Mouse (Mus musculus) hindbrain, postnatal 0 days (tissue): ENCODE measurements around the gene AI481877. TPM values are rescaled to one million over a fixed set of nuclear protein-coding genes. Genes with fewer than 3 reads are reported as not detected.

Source experiments
- ATAC-seq: fragments of 200-750 bp; cut with Nextera tagmentation; 2 replicates; pipeline ENCODE4 v1.8.0; 2017; ENCODE audit warnings: mild to moderate bottlenecking, moderate TSS enrichment, moderate library complexity
- DNase-seq: peaks from one replicate; pipeline ENCODE4 v3.0.0-alpha.2; 2015; ENCODE audit warnings: low spot score
- H3K27ac ChIP-seq: fragments of 300-500 bp; sonication (generic); 2 replicates; pipeline ENCODE4 v1.5.1; 2014; ENCODE audit warnings: mild to moderate bottlenecking
- H3K27me3 ChIP-seq: fragments of 300-500 bp; sonication (generic); 2 replicates; pipeline ENCODE4 v1.6.1; 2014; ENCODE audit warnings: low read length, mixed read lengths; ENCODE audit not compliant: insufficient read depth
- H3K36me3 ChIP-seq: fragments of 300-500 bp; sonication (generic); 2 replicates; pipeline ENCODE4 v1.6.1; 2014; ENCODE audit warnings: low read length, mixed read lengths; ENCODE audit not compliant: insufficient read depth
- H3K4me1 ChIP-seq: fragments of 300-500 bp; sonication (generic); 2 replicates; pipeline ENCODE4 v1.6.1; 2014; ENCODE audit warnings: antibody characterized with exemption, low read length, mixed read lengths; ENCODE audit not compliant: insufficient read depth
- H3K4me2 ChIP-seq: fragments of 300-500 bp; sonication (generic); 2 replicates; pipeline ENCODE4 v1.6.1; 2014; ENCODE audit warnings: low read depth, mild to moderate bottlenecking, low read length, moderate library complexity, mixed read lengths
- H3K4me3 ChIP-seq: fragments of 300-500 bp; sonication (generic); 2 replicates; pipeline ENCODE4 v1.5.1; 2014; ENCODE audit warnings: low read length
- H3K9ac ChIP-seq: fragments of 300-500 bp; sonication (generic); replicated peaks from 2 replicates; pipeline ENCODE4 v1.6.1; 2014; ENCODE audit warnings: mild to moderate bottlenecking, low read length, moderate library complexity, mixed read lengths
- H3K9me3 ChIP-seq: fragments of 300-500 bp; sonication (generic); 2 replicates; pipeline ENCODE4 v1.6.1; 2016; ENCODE audit warnings: low read length, mixed read lengths
- CTCF ChIP-seq: IDR thresholded peaks from 2 replicates; pipeline ENCODE4 v1.5.1; 2016; ENCODE audit warnings: antibody characterized with exemption, control low read depth, low read depth
- WGBS: fragments of 180-500 bp; shearing (Covaris S2); extraction: QIAGEN DNeasy Blood & Tissue Kit; methylation state at CpG from one replicate; pipeline ENCODE4 v1.1.7; 2014; 5-methylcytosine and 5-hydroxymethylcytosine counted together
- polyA plus RNA-seq: library from polyadenylated mRNA; unstranded; fragments of >200 nt; fragmentation: Nextera tagmentation; extraction: Ambion mirVana; gene quantifications from 2 replicates; pipeline ENCODE4 v1.2.1, GENCODE M21; 2015
- total RNA-seq: library from RNA; depleted of rRNA; stranded (reverse); fragments of >200 nt; gene quantifications from 2 replicates; pipeline ENCODE4 v1.2.3, GENCODE M21; 2014

Gene AI481877
- total and polyA plus RNA-seq, 2 experiments from 2014 or later: 0.05 TPM; not detected in 1

GRCm38 (mm10) chr4:59128935-59129334 lies 9.8 kb downstream of the AI481877 start:
- no peak for TF ChIP-seq CTCF
- WGBS: 80% methylated on average over 4 of the region's 4 CpGs

GRCm38 (mm10) chr4:59125053-59125452 lies 13.7 kb downstream of the AI481877 start:
- Histone ChIP-seq H3K27me3 (no peaks in the 10 kb centered on the region), H3K9ac (no peak overlapping the region), H3K27ac (no peak overlapping the region), H3K9me3 (no peaks in the 10 kb centered on the region), H3K4me3 (no peak overlapping the region), H3K36me3 (no peaks in the 10 kb centered on the region), H3K4me2 (no peak overlapping the region), H3K4me1 (no peaks in the 10 kb centered on the region)
- ATAC-seq (no peak), DNase-seq (no peak)
- no peak for TF ChIP-seq CTCF
- 87% methylated on average over 1 of the region's 1 CpGs for WGBS

More at GRCm38 (mm10) chr4:59128935-59129334, 9.8 kb downstream of the AI481877 start:
- Histone ChIP-seq H3K4me1 (no peaks in the 10 kb centered on the region), H3K27me3 (no peaks in the 10 kb centered on the region), H3K9ac (no peak overlapping the region), H3K9me3 (no peaks in the 10 kb centered on the region), H3K27ac (no peak overlapping the region), H3K36me3 (no peaks in the 10 kb centered on the region), H3K4me2 (no peak overlapping the region), H3K4me3 (no peak overlapping the region)
- DNase-seq (no peak), ATAC-seq (no peak)

DNA sequence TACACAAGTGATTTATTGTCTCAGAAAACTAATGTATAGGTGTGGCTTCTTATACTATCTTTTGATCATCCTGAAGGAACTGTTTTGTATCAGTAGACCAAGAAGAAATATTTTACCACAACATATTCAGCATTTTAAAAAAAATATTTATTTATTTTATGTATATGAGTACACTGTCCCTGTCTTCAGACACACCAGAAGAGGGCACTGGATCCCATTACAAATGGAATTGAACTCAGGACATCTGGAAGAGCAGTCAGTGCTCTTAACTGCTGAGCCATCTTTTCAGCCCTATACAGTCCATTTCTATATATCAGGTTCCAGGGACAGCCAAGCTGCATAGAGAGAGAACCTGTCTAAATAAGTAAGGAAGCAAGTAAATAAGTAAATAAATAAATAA lies 15.2 kb downstream of the AI481877 start:
- TF ChIP-seq CTCF: no peak
- Histone ChIP-seq H3K4me3 (no peak overlapping the region), H3K4me2 (no peak overlapping the region), H3K9me3 (no peaks in the 10 kb centered on the region), H3K27me3 (no peaks in the 10 kb centered on the region), H3K27ac (no peak overlapping the region), H3K9ac (no peak overlapping the region), H3K36me3 (no peaks in the 10 kb centered on the region), H3K4me1 (no peaks in the 10 kb centered on the region)
- ATAC-seq (no peak), DNase-seq (no peak)

GRCm38 (mm10) chr4:59117644-59118495 lies 20.9 kb downstream of the AI481877 start:
- Histone ChIP-seq H3K9me3 (no peaks in the 10 kb centered on the region), H3K27ac (no peak overlapping the region), H3K4me3 (no peak overlapping the region), H3K9ac (no peak overlapping the region), H3K27me3 (no peaks in the 10 kb centered on the region), H3K4me1 (no peaks in the 10 kb centered on the region), H3K36me3 (no peaks in the 10 kb centered on the region), H3K4me2 (no peak overlapping the region)
- WGBS: 94% methylated on average over 24 of the region's 24 CpGs
- no peak for TF ChIP-seq CTCF
- DNase-seq: no peak
- no peak for ATAC-seq

DNA sequence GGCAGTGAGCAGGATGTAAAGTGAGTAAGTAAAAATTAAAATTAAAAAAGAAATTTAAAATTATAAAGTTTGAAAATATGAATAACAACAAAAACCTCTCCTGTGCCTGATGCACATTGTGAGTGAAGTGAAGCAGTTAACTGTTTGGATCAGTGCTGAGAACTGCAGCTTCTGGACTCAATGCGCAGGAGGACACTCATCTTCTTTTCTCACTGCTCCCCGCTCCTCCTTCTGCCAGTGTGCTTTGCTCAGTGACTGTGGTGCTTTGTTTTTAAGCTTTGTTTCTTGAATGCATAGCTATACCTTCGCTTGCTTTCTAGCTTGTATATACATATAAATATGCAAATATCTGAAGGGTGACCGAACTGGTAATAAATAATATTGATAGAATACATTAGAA lies 30.1 kb downstream of the AI481877 start:
- no peak for TF ChIP-seq CTCF
- H3K4me1 ChIP-seq: no peaks in the 10 kb centered on the region
- no peak for DNase-seq
- 85% methylated on average over 4 of the region's 4 CpGs for WGBS
- H3K4me3 ChIP-seq: no peak overlapping the region
- no peak overlapping the region for H3K27ac ChIP-seq
- H3K27me3 ChIP-seq: no peaks in the 10 kb centered on the region
- no peak overlapping the region for H3K4me2 ChIP-seq
- H3K36me3 ChIP-seq: no peaks in the 10 kb centered on the region
- no peaks in the 10 kb centered on the region for H3K9me3 ChIP-seq
- no peak for ATAC-seq
- H3K9ac ChIP-seq: no peak overlapping the region

DNA sequence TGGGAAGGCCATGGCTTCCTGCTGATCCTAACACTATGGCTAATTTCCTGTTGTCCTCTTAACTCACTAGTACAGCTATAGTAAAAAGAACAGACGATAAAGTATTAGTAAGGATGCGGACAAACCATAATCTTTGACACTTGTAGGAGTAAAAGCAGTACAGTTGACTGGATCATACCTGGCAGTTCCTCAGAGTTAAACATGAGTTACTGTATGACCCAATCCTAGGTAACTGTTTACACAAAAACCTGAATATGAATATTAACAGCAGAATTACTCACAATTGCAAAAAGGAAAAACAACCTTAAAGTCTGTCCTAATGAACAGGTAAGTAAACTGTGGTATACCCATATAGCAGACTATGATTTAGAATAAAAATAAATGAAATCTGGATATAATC lies 30.9 kb downstream of the AI481877 start:
- TF ChIP-seq CTCF: no peak
- WGBS: 71% methylated on average over 2 of the region's 2 CpGs
- H3K27ac ChIP-seq: no peak overlapping the region

GRCm38 (mm10) chr4:59106661-59107060 lies 32.1 kb downstream of the AI481877 start:
- 76% methylated on average over 5 of the region's 5 CpGs for WGBS
- Histone ChIP-seq H3K9me3 (no peaks in the 10 kb centered on the region), H3K27me3 (no peaks in the 10 kb centered on the region), H3K4me3 (no peak overlapping the region), H3K27ac (no peak overlapping the region), H3K4me1 (no peaks in the 10 kb centered on the region), H3K36me3 (no peaks in the 10 kb centered on the region), H3K4me2 (no peak overlapping the region), H3K9ac (no peak overlapping the region)
- ATAC-seq (no peak), DNase-seq (no peak)
- no peak for TF ChIP-seq CTCF

More for the DNA sequence above, 30.9 kb downstream of the AI481877 start:
- H3K36me3 ChIP-seq: no peaks in the 10 kb centered on the region
- H3K4me1 ChIP-seq: no peaks in the 10 kb centered on the region
- no peak overlapping the region for H3K4me3 ChIP-seq
- no peak for DNase-seq
- H3K9me3 ChIP-seq: no peaks in the 10 kb centered on the region
- H3K9ac ChIP-seq: no peak overlapping the region
- ATAC-seq: no peak
- H3K4me2 ChIP-seq: no peak overlapping the region
- H3K27me3 ChIP-seq: no peaks in the 10 kb centered on the region
